Mouse (Mus musculus) limb, embryonic 12.5 days (tissue): ENCODE measurements around the gene Tmem50a. TPM values are rescaled to one million over a fixed set of nuclear protein-coding genes. Genes with fewer than 3 reads are reported as not detected.

Source experiments
- ATAC-seq: fragments of 200-750 bp; cut with Nextera tagmentation; 2 replicates; pipeline ENCODE4 v1.8.0; 2017; ENCODE audit warnings: low read depth, moderate TSS enrichment; ENCODE audit not compliant: insufficient number of reproducible peaks, insufficient read depth, low FRiP score, low TSS enrichment
- H3K27ac ChIP-seq: fragments of 300-500 bp; sonication (generic); 2 replicates; pipeline ENCODE4 v1.5.1; 2016; ENCODE audit warnings: mild to moderate bottlenecking, moderate library complexity
- H3K27me3 ChIP-seq: fragments of 300-500 bp; sonication (generic); 2 replicates; pipeline ENCODE4 v1.6.1; 2016; ENCODE audit warnings: mild to moderate bottlenecking, moderate library complexity
- H3K36me3 ChIP-seq: fragments of 300-500 bp; sonication (generic); 2 replicates; pipeline ENCODE4 v1.6.1; 2016; ENCODE audit warnings: mild to moderate bottlenecking, moderate library complexity
- H3K4me1 ChIP-seq: fragments of 300-500 bp; sonication (generic); replicated peaks from 2 replicates; pipeline ENCODE4 v1.6.1; 2016
- H3K4me2 ChIP-seq: fragments of 300-500 bp; sonication (generic); 2 replicates; pipeline ENCODE4 v1.6.1; 2016; ENCODE audit warnings: mild to moderate bottlenecking, moderate library complexity
- H3K4me3 ChIP-seq: fragments of 300-500 bp; sonication (generic); replicated peaks from 2 replicates; pipeline ENCODE4 v1.5.1; 2016; ENCODE audit warnings: mild to moderate bottlenecking
- H3K9ac ChIP-seq: fragments of 300-500 bp; sonication (generic); replicated peaks from 2 replicates; pipeline ENCODE4 v1.6.1; 2016; ENCODE audit warnings: mild to moderate bottlenecking, moderate library complexity
- H3K9me3 ChIP-seq: fragments of 300-500 bp; sonication (generic); 2 replicates; pipeline ENCODE4 v1.6.1; 2016; ENCODE audit warnings: mild to moderate bottlenecking, moderate library complexity
- WGBS: fragments of 180-500 bp; shearing (Covaris S2); methylation state at CpG from one replicate; pipeline ENCODE4 v1.1.7; 2016; 5-methylcytosine and 5-hydroxymethylcytosine counted together
- polyA plus RNA-seq: library from polyadenylated mRNA; unstranded; fragments of >200 nt; fragmentation: Nextera tagmentation; extraction: Ambion mirVana; gene quantifications from 2 replicates; pipeline ENCODE4 v1.2.1, GENCODE M21; 2016

Gene Tmem50a
- polyA plus RNA-seq, 1 experiment from 2014 or later, result 159 TPM

- ATAC-seq, result no peak
- peak overlapping the region; percentile 48 for H3K4me2 ChIP-seq
Measured at GRCm38 (mm10) chr4:134869815-134870375, 44.9 kb downstream of the Tmem50a start.

DNA sequence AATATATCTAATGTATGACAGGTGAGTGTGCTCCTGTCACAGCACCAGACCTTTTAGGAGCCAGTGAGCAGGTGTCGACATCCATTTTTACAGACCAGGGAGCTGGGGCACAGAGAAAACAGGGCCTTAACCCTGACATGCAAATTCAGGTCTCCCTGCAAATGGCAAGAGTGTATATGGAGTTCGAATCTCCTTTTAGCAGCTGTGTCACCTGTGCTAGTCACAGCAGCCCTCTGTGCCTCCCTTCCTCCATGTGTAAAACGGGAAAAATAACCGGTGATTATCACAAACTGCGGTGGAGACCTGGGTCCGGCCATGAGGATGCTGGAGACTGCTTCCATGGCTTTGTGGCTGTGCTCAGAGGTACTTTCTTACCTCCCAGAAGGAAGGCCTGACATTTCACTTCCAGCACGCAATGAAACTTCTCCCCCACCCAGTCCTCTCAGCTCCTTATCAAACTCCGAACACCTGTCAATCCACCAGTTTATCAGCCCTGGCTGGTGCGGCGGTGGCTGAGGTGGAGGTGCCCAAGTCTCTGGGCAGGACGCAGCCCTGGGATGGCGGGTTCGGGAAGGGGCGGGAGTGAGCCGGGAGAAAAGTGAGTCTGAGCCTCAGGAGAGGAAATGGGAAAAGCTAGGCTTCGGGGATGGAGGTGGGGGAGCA is 45.6 kb downstream of the Tmem50a start:
- Histone ChIP-seq H3K9ac (peak overlapping the region; percentile 37; the same call in 1 of the 2 replicates), H3K4me3 (peak overlapping the region; percentile 22), H3K27ac (peak overlapping the region; percentile 17; the same call in 1 of the 2 replicates), H3K36me3 (no peaks in the 10 kb centered on the region), H3K4me1 (peaks cover 19% of the 10 kb centered on the region), H3K4me2 (peak overlapping the region; percentile 48), H3K9me3 (no peaks in the 10 kb centered on the region), H3K27me3 (peaks cover 47% of the 10 kb centered on the region)
- ATAC-seq, result no peak
- 9% methylated on average over 16 of the region's 16 CpGs for WGBS

More at GRCm38 (mm10) chr4:134869815-134870375, 44.9 kb downstream of the Tmem50a start:
- Histone ChIP-seq H3K27me3 (peaks cover 47% of the 10 kb centered on the region), H3K4me3 (peak overlapping the region; percentile 22), H3K27ac (no peak overlapping the region), H3K9me3 (no peaks in the 10 kb centered on the region), H3K9ac (peak overlapping the region; percentile 37; the same call in 1 of the 2 replicates), H3K36me3 (no peaks in the 10 kb centered on the region), H3K4me1 (peaks cover 19% of the 10 kb centered on the region)
- 45% methylated on average over 7 of the region's 7 CpGs for WGBS

- H3K9me3 ChIP-seq, result no peaks in the 10 kb centered on the region
- peaks cover 19% of the 10 kb centered on the region for H3K4me1 ChIP-seq
- H3K27ac ChIP-seq, result no peak overlapping the region
- no peak for ATAC-seq
- no peaks in the 10 kb centered on the region for H3K36me3 ChIP-seq
- H3K27me3 ChIP-seq, result peaks cover 47% of the 10 kb centered on the region
- H3K9ac ChIP-seq, result no peak overlapping the region
- 24% methylated on average over 9 of the region's 9 CpGs for WGBS
- H3K4me2 ChIP-seq, result peak overlapping the region; percentile 5; the same call in 1 of the 2 replicates
- no peak overlapping the region for H3K4me3 ChIP-seq
Measured at GRCm38 (mm10) chr4:134868490-134868889, 46.3 kb downstream of the Tmem50a start.

DNA sequence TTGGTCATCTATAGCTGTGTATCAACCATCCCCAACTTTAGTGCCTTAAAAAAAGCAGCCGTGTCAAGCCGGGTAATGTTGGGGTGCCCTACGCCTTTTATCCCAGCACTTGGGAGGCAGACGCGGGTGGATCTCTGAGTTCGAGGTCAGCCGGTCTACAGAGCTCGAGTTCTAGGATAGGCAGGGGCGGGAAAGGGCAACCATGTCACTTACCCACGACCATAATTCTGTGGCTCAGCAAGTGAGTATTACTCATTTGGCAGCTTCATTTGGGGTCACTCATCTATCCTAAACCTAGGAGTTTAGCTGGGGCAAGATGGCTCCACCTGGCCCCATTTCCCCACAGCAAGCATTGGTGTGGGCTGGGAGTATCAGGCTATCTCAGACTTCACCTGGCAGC is 46.8 kb downstream of the Tmem50a start:
- Histone ChIP-seq H3K9me3 (no peaks in the 10 kb centered on the region), H3K4me1 (peaks cover 19% of the 10 kb centered on the region), H3K4me2 (no peak overlapping the region; the same call in 1 of the 2 replicates), H3K9ac (no peak overlapping the region), H3K27ac (no peak overlapping the region), H3K4me3 (no peak overlapping the region), H3K27me3 (peaks cover 47% of the 10 kb centered on the region), H3K36me3 (no peaks in the 10 kb centered on the region)
- ATAC-seq, result no peak
- WGBS, result 86% methylated on average over 10 of the region's 10 CpGs

DNA sequence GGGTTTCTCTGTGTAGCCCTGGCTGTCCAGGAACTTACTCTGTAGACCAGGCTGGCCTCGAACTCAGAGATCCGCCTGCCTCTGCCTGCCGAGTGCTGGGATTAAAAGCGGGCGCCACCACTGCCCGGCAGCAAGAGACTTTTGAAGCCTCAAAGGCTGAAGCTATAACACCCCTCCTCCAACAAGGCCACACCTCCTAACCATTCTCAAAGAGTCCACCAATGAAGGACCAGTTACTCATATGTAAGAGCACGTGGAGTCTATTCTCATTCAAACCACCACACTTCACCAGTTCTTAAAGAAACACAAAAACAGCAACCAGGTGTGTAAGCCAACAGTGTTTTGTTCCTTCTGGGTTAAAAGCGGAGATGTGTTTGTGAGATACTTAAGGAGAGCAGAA is 47.2 kb downstream of the Tmem50a start:
- no peak overlapping the region for H3K4me3 ChIP-seq

GRCm38 (mm10) chr4:134867213-134867612 is 47.6 kb downstream of the Tmem50a start:
- Histone ChIP-seq H3K4me1 (peaks cover 19% of the 10 kb centered on the region), H3K9me3 (no peaks in the 10 kb centered on the region), H3K27ac (no peak overlapping the region), H3K36me3 (no peaks in the 10 kb centered on the region), H3K27me3 (peaks cover 47% of the 10 kb centered on the region), H3K4me2 (no peak overlapping the region), H3K4me3 (no peak overlapping the region), H3K9ac (no peak overlapping the region)
- no peak for ATAC-seq
- 92% methylated on average over 8 of the region's 8 CpGs for WGBS

More for the DNA sequence above, 47.2 kb downstream of the Tmem50a start:
- Histone ChIP-seq H3K27me3 (peaks cover 47% of the 10 kb centered on the region), H3K4me1 (peaks cover 19% of the 10 kb centered on the region), H3K9me3 (no peaks in the 10 kb centered on the region), H3K27ac (no peak overlapping the region), H3K9ac (no peak overlapping the region), H3K36me3 (no peaks in the 10 kb centered on the region), H3K4me2 (no peak overlapping the region)
- ATAC-seq, result no peak
- WGBS, result 95% methylated on average over 8 of the region's 8 CpGs

GRCm38 (mm10) chr4:134865789-134866188 is 49.0 kb downstream of the Tmem50a start:
- peaks cover 19% of the 10 kb centered on the region for H3K4me1 ChIP-seq
- peaks cover 43% of the 10 kb centered on the region for H3K27me3 ChIP-seq
- H3K27ac ChIP-seq, result no peak overlapping the region
- H3K9me3 ChIP-seq, result no peaks in the 10 kb centered on the region
- WGBS, result 89% methylated on average over 5 of the region's 5 CpGs
- no peak for ATAC-seq
- no peak overlapping the region for H3K9ac ChIP-seq
- H3K36me3 ChIP-seq, result no peaks in the 10 kb centered on the region
- no peak overlapping the region for H3K4me2 ChIP-seq
- no peak overlapping the region for H3K4me3 ChIP-seq

DNA sequence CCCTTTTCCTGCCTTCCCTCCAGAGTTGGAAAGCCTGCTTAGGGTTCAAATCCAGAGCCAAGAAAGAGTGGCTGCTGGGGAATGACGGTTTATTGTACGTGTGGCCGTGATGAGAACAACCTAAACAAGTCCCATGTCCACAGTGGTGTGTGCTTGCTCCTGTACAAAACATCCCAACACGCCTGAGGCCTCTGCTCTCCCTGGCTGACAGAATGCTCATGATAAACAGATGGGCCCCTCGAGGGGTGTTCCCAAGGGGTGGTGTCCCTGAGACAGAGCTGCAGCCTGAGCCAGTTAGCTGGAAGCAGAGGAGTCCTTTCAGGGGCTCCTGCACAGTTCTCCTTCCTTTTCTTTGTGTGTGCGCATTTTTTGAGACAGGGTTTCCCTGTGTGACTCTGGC is 49.5 kb downstream of the Tmem50a start:
- whole genome bisulfite sequencing, result 66% methylated on average over 6 of the region's 6 CpGs
- no peaks in the 10 kb centered on the region for H3K36me3 ChIP-seq
- no peak overlapping the region for H3K4me3 ChIP-seq
- no peak for ATAC-seq
- no peak overlapping the region for H3K4me2 ChIP-seq
- peaks cover 19% of the 10 kb centered on the region for H3K4me1 ChIP-seq
- H3K27ac ChIP-seq, result no peak overlapping the region
- no peak overlapping the region for H3K9ac ChIP-seq
- H3K9me3 ChIP-seq, result no peaks in the 10 kb centered on the region
- H3K27me3 ChIP-seq, result peaks cover 39% of the 10 kb centered on the region

DNA sequence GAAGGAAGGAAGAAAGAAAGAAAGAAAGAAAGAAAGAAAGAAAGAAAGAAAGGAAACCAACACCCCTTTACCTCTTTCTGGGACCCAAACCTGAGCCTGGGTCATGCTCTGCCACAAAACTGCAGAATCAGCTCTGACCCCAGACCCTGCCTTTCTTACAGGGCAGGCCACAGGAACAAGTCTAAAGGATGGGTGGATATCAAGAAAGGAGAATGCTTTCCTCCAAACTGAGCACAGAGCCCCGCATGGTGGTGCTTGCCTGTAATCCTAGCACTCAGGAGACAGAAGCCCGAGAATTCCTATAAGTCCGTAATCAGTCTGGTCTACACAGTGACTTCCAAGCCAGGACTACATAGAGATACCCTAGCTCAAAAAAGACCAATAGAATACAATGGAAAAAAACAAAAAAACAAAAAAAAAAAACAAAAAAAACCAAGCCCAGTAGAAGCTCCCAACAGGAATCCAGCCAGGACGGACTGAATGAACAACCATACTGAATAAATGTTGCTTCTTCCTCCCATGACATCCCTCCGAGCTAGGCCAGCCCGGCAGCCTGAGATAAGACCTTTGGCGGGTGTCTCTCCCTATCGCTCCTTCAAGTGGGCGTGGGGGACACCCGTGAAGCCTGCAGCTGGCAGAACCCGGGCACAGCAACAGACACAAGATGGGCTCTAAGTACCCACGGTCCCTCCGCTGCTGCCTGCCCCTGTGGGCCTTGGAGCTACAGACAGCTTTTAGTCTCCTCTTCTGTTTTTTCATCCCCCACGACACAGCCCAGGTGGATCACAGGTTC is 50.7 kb downstream of the Tmem50a start, which contains the start of gene Rhd:
Gene Rhd, plus strand, starts transcription at position 600 of the 793 bp plus-strand sequence.
- Histone ChIP-seq H3K9me3 (no peaks in the 10 kb centered on the region), H3K4me3 (no peak within 1 kb of the TSS), H3K4me2 (no peak within 1 kb of the TSS), H3K27ac (no peak within 1 kb of the TSS), H3K27me3 (peaks cover 27% of the 10 kb centered on the region), H3K9ac (no peak within 1 kb of the TSS), H3K4me1 (peaks cover 8% of the 10 kb centered on the region), H3K36me3 (no peaks in the 10 kb centered on the region)
- 74% methylated on average over 14 of the region's 14 CpGs for WGBS
- no peak for ATAC-seq

DNA sequence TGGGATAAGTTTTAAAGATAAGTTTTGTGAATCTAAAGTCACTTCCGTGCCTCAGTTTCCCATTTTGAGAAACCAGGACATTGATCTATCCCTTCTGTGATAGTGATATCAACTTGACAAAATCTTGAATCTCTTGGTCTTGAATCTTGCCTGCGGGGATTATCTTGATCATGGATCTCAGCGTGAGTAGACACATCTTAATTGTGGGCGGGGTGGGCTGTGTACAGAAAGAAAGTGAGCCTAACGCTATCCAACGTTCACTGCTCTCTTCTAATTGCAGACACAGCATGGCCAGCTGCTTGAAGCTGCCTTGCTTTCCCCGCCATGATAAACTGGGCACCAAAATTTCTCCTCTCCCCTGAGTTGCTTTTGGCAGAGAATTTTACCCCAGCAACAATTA is 51.8 kb downstream of the Tmem50a start:
- H3K9me3 ChIP-seq, result no peaks in the 10 kb centered on the region
- no peak overlapping the region for H3K4me3 ChIP-seq
- H3K9ac ChIP-seq, result no peak overlapping the region
- H3K27me3 ChIP-seq, result peaks cover 15% of the 10 kb centered on the region; the same call in 1 of the 2 replicates
- WGBS, result 79% methylated on average over 7 of the region's 7 CpGs
- ATAC-seq, result no peak
- no peak overlapping the region for H3K4me2 ChIP-seq
- H3K27ac ChIP-seq, result no peak overlapping the region
- no peaks in the 10 kb centered on the region for H3K4me1 ChIP-seq
- H3K36me3 ChIP-seq, result no peaks in the 10 kb centered on the region

GRCm38 (mm10) chr4:134861884-134862283 is 52.9 kb downstream of the Tmem50a start:
- 85% methylated on average over 6 of the region's 6 CpGs for WGBS

More at GRCm38 (mm10) chr4:134861884-134862283, 52.9 kb downstream of the Tmem50a start:
- H3K4me3 ChIP-seq, result no peak overlapping the region
- ATAC-seq, result no peak
- H3K4me2 ChIP-seq, result no peak overlapping the region
- H3K27me3 ChIP-seq, result peaks cover 6% of the 10 kb centered on the region; the same call in 1 of the 2 replicates
- no peak overlapping the region for H3K9ac ChIP-seq
- H3K36me3 ChIP-seq, result no peaks in the 10 kb centered on the region
- H3K27ac ChIP-seq, result no peak overlapping the region
- H3K4me1 ChIP-seq, result no peaks in the 10 kb centered on the region
- no peaks in the 10 kb centered on the region for H3K9me3 ChIP-seq
